Mouse (Mus musculus): ENCODE results near the gene 4930435E12Rik.

GRCm38 (mm10) chr16:38767761-38768160 is 60.8 kb downstream of the 4930435E12Rik start:
- TF ChIP-seq POLR2A (IDR thresholded peaks at IDR 0.05; ENCODE audit: borderline replicate concordance, extremely low read depth, low read depth, low read length) (no peak), CTCF (IDR thresholded peaks at IDR 0.05; ENCODE audit: insufficient read depth, low read length) (no peak)

Measured in lung, adult 2 months (tissue).